Mouse (Mus musculus): ENCODE results near the gene Zfp36l2. TPM values are rescaled to one million over a fixed set of nuclear protein-coding genes. Genes with fewer than 3 reads are reported as not detected.

Zfp36l2 gene
- polyA plus RNA-seq, 1 experiment from 2014 or later: 68.0 TPM

- ChIA-PET CTCF (interaction anchor here (5.3 kb wide), 1 partner anchor 31 kb away, joined by 24 read pairs; no protein-coding TSS in a partner anchor), POLR2A (interaction anchor here (1.2 to 4.5 kb wide), 4 partner anchors 33 to 41 kb away, joined by 3 to 14 read pairs (median 6); partner anchors contain the start of gene Zfp36l2)
- in situ Hi-C loops (cut with MboI; ENCODE audit: low pct_unique_long_range_greater_than_20kb): no loop called here
- no peaks in the 10 kb centered on the region for H3K27me3 ChIP-seq
- no peak for TF ChIP-seq CTCF (IDR thresholded peaks at IDR 0.05)
- ATAC-seq: peak; percentile 2
- no peak for DNase-seq (ENCODE audit: low read depth, low spot score)
These were observed 41.1 kb downstream of the Zfp36l2 start for GRCm38 (mm10) chr17:84146458-84147182.

- no peak for DNase-seq (ENCODE audit: low read depth, low spot score)
- H3K27me3 ChIP-seq: no peaks in the 10 kb centered on the region
- TF ChIP-seq CTCF (IDR thresholded peaks at IDR 0.05): no peak
- ChIA-PET CTCF (interaction anchor here (0.9 to 5.3 kb wide), 2 partner anchors 30 to 117 kb away, joined by 4 to 24 read pairs; no protein-coding TSS in a partner anchor), POLR2A (interaction anchor here (1.2 to 4.5 kb wide), 3 partner anchors 37 to 42 kb away, joined by 3 to 14 read pairs (median 5); partner anchors contain the start of gene Zfp36l2)
- ATAC-seq: no peak
- in situ Hi-C loops (cut with MboI; ENCODE audit: low pct_unique_long_range_greater_than_20kb): no loop called here
These were observed 41.9 kb downstream of the Zfp36l2 start for GRCm38 (mm10) chr17:84145826-84146287.

DNA sequence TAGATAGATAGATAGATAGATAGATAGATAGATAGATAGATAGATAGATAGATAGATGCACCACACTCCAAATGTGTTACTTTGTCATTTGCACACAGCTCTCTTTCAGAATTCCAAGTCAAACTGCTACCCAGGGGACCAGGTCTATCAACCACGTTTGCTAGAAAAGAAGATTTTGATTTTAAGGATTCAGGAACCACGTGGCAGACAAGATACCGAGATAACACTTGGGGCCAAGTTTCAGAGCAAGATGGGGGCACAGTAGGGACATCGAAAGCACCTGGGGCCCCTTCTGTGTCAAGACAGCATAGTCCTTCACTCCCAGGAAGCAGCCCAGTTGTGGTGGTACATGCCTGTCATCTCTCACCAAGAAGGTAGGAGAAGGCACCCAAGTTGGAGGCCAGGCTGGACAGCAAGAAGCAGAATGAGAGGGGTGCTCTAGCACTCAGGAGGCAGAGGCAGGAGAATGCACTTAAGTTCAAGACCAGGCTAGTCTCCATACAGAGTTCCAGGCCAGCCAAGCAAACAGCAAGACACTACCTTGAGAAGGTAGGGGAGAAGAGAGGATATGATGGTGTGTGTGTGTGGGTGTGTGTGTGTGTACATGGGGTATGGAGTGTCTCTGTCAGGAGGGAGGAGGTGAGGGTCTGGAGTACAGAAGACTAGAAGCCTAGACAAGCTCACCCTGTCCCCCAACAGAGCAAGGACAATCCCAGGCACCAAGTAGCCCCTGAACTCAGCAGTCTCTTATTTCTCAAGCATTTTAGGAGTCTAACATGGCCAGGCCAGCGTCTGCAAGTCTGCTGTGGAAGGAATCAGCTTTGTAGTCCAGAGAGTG lies 42.8 kb downstream of the Zfp36l2 start:
- no peak for TF ChIP-seq CTCF (IDR thresholded peaks at IDR 0.05)
- CTCF ChIA-PET: interaction anchor here (0.9 to 5.3 kb wide), 2 partner anchors 29 to 116 kb away, joined by 4 to 24 read pairs; no protein-coding TSS in a partner anchor
- in situ Hi-C loops (cut with MboI; ENCODE audit: low pct_unique_long_range_greater_than_20kb): no loop called here
- ATAC-seq (no peak), DNase-seq (ENCODE audit: low read depth, low spot score) (no peak)
- no peaks in the 10 kb centered on the region for H3K27me3 ChIP-seq
- POLR2A ChIA-PET: interaction anchor here (1.4 kb wide), 1 partner anchor 43 kb away, joined by 3 read pairs; the partner anchor contains the start of gene Zfp36l2

- ChIA-PET POLR2A (no interaction called here), CTCF (no interaction called here)
- TF ChIP-seq CTCF (IDR thresholded peaks at IDR 0.05): no peak
- H3K27me3 ChIP-seq: no peaks in the 10 kb centered on the region
- DNase-seq (ENCODE audit: low read depth, low spot score) (no peak), ATAC-seq (no peak)
- in situ Hi-C loops (cut with MboI; ENCODE audit: low pct_unique_long_range_greater_than_20kb): no loop called here
These were observed 43.6 kb downstream of the Zfp36l2 start for GRCm38 (mm10) chr17:84144130-84144529.

DNA sequence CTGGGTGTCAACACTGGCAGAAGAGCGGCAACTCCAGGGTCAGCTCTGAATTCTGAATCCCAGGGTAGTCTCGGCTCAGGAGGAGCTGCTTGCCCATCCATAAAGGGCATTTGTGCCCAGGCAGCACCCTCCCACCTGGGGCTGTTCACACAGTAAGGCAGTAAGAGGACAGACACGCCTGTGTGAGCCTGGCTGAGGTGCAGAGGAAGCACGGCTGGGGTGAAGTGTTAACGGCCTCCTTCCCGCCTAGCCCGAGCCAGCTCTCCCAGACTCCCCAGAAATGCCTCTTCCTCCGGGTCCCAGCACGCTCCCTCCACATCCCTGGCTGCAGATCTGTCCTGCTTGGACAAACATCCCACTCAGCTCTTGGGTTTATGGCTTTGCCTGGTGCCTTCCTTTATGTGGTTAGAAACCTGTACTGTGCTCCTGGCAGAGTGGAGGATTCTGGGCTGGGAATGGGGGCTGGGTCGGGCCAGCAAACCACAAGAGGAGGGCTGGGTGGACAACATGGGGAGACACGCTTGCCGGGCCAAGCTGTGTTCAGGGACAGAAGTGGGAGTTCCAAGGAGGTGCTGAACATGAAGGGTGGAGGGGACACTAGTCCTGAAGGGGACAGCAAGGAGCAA lies 44.4 kb downstream of the Zfp36l2 start:
- ChIA-PET CTCF (no interaction called here), POLR2A (no interaction called here)
- no peaks in the 10 kb centered on the region for H3K27me3 ChIP-seq
- no peak for TF ChIP-seq CTCF (IDR thresholded peaks at IDR 0.05)
- in situ Hi-C loops (cut with MboI; ENCODE audit: low pct_unique_long_range_greater_than_20kb): no loop called here
- no peak for ATAC-seq
- no peak for DNase-seq (ENCODE audit: low read depth, low spot score)

- ATAC-seq: no peak
These were observed 46.1 kb downstream of the Zfp36l2 start for GRCm38 (mm10) chr17:84141691-84142090.

DNA sequence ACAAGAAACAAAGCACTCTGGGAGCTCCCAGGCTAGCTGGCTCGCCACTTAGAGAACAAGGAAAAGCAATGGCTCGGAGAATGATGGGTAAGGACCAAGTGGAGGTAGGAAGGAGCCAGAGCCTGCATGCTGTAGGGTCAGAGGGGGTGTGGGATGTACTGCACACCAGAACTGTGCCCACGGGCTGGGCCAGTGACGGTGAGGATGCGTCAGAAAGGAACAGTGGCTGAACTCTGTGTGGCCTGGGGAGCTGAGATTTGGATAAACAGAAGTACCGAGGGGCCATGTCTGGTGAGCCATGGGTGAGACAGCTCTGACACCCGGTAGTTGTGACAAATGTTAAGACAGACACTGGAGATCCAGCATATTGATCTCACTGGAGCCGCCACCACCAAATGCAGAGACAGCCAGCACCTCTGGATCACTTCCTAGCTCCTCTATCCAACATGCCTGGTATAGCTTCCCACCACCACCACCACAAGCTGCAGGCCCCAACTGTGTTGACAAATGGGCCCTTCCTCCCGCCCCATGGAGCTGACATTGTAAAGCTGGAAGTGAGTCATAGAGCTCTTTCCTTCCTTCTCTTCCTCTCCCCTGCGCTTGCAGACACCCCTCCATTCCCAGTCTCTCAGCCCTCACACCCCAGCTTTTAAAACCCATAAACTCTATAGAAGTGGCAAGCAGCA lies 46.8 kb downstream of the Zfp36l2 start:
- H3K27me3 ChIP-seq: no peaks in the 10 kb centered on the region
- no peak for ATAC-seq
- ChIA-PET POLR2A (interaction anchor here (1.3 kb wide), 1 partner anchor 23 kb away, joined by 4 read pairs; no protein-coding TSS in a partner anchor), CTCF (interaction anchor here (1.7 kb wide), 1 partner anchor 27 kb away, joined by 5 read pairs; no protein-coding TSS in a partner anchor)
- in situ Hi-C loops (cut with MboI; ENCODE audit: low pct_unique_long_range_greater_than_20kb): no loop called here
- TF ChIP-seq CTCF (IDR thresholded peaks at IDR 0.05): no peak
- DNase-seq (ENCODE audit: low read depth, low spot score): no peak

More at GRCm38 (mm10) chr17:84141691-84142090, 46.1 kb downstream of the Zfp36l2 start:
- CTCF ChIA-PET: interaction anchor here (1.7 kb wide), 1 partner anchor 28 kb away, joined by 5 read pairs; no protein-coding TSS in a partner anchor
- in situ Hi-C loops (cut with MboI; ENCODE audit: low pct_unique_long_range_greater_than_20kb): no loop called here
- POLR2A ChIA-PET: interaction anchor here (1.3 kb wide), 1 partner anchor 24 kb away, joined by 4 read pairs; no protein-coding TSS in a partner anchor
- DNase-seq (ENCODE audit: low read depth, low spot score): no peak
- H3K27me3 ChIP-seq: no peaks in the 10 kb centered on the region
- no peak for TF ChIP-seq CTCF (IDR thresholded peaks at IDR 0.05)

GRCm38 (mm10) chr17:84137393-84138171 lies 50.2 kb downstream of the Zfp36l2 start:
- DNase-seq (ENCODE audit: low read depth, low spot score) (no peak), ATAC-seq (no peak)
- CTCF ChIA-PET: no interaction called here
- POLR2A ChIA-PET: no interaction called here
- in situ Hi-C loops (cut with MboI; ENCODE audit: low pct_unique_long_range_greater_than_20kb): no loop called here
- H3K27me3 ChIP-seq: no peaks in the 10 kb centered on the region
- TF ChIP-seq CTCF (IDR thresholded peaks at IDR 0.05): no peak
